Mouse (Mus musculus): ENCODE measurements at regions not wholly inside any gene's neighbourhood (a gene's known extent, or its start where the extent isn't known, plus 50 kb on each side); places are given as distances from the start of the nearest gene placed in this dataset.
"Not testable (repeated sequence)": the region's sequence is repeated elsewhere in the genome, so short reads cannot be mapped to it uniquely, and the experiment has no call there.

GRCm38 (mm10) chr7:58310096-58310495 lies 345.9 kb upstream of the Atp10a start:
- ATAC-seq (ENCODE audit: poor library complexity, severe bottlenecking), result no peak

- ATAC-seq (ENCODE audit: poor library complexity, severe bottlenecking), result no peak
Measured at GRCm38 (mm10) chr7:58322381-58322780, 333.6 kb upstream of the Atp10a start.

- ATAC-seq (ENCODE audit: poor library complexity, severe bottlenecking), result no peak
Measured at GRCm38 (mm10) chr7:58367384-58367783, 288.6 kb upstream of the Atp10a start.

- no peak for ATAC-seq (ENCODE audit: poor library complexity, severe bottlenecking)
Measured at GRCm38 (mm10) chr7:58383401-58383800, 272.6 kb upstream of the Atp10a start.

- ATAC-seq (ENCODE audit: poor library complexity, severe bottlenecking), result no peak
Measured at GRCm38 (mm10) chr7:58388326-58388725, 267.6 kb upstream of the Atp10a start.

- ATAC-seq (ENCODE audit: poor library complexity, severe bottlenecking), result no peak
Measured at GRCm38 (mm10) chr7:58392391-58393115, 263.4 kb upstream of the Atp10a start.

GRCm38 (mm10) chr7:58397992-58398391 lies 258.0 kb upstream of the Atp10a start:
- ATAC-seq (ENCODE audit: poor library complexity, severe bottlenecking), result no peak

GRCm38 (mm10) chr7:58398558-58399144 lies 257.3 kb upstream of the Atp10a start:
- peak; percentile 72 for ATAC-seq (ENCODE audit: poor library complexity, severe bottlenecking)

- peak; percentile 88 for ATAC-seq (ENCODE audit: poor library complexity, severe bottlenecking)
Measured at GRCm38 (mm10) chr7:58399145-58399604, 256.8 kb upstream of the Atp10a start.

- peak; percentile 1; the same call in 1 of the 2 replicates for ATAC-seq (ENCODE audit: poor library complexity, severe bottlenecking)
Measured at GRCm38 (mm10) chr7:58399651-58400050, 256.3 kb upstream of the Atp10a start.

GRCm38 (mm10) chr7:58400594-58400993 lies 255.4 kb upstream of the Atp10a start:
- ATAC-seq (ENCODE audit: poor library complexity, severe bottlenecking), result no peak

- no peak for ATAC-seq (ENCODE audit: poor library complexity, severe bottlenecking)
Measured at GRCm38 (mm10) chr7:58436888-58437625, 218.9 kb upstream of the Atp10a start.

- no peak for ATAC-seq (ENCODE audit: poor library complexity, severe bottlenecking)
Measured at GRCm38 (mm10) chr7:58442535-58443184, 213.3 kb upstream of the Atp10a start.

GRCm38 (mm10) chr7:58443297-58443696 lies 212.7 kb upstream of the Atp10a start:
- ATAC-seq (ENCODE audit: poor library complexity, severe bottlenecking), result no peak

GRCm38 (mm10) chr7:58445781-58446180 lies 210.2 kb upstream of the Atp10a start:
- ATAC-seq (ENCODE audit: poor library complexity, severe bottlenecking), result no peak

GRCm38 (mm10) chr7:58446261-58446660 lies 209.7 kb upstream of the Atp10a start:
- ATAC-seq (ENCODE audit: poor library complexity, severe bottlenecking), result no peak

- peak; percentile 86 for ATAC-seq (ENCODE audit: poor library complexity, severe bottlenecking)
Measured at GRCm38 (mm10) chr7:58448727-58449126, 207.2 kb upstream of the Atp10a start.

GRCm38 (mm10) chr7:58451981-58452380 lies 204.0 kb upstream of the Atp10a start:
- ATAC-seq (ENCODE audit: poor library complexity, severe bottlenecking), result peak; percentile 50

- not testable (repeated sequence) for ATAC-seq (ENCODE audit: poor library complexity, severe bottlenecking)
Measured at GRCm38 (mm10) chr7:58458146-58458545, 197.8 kb upstream of the Atp10a start.

- no peak for ATAC-seq (ENCODE audit: poor library complexity, severe bottlenecking)
Measured at GRCm38 (mm10) chr7:58460939-58461338, 195.0 kb upstream of the Atp10a start.

- no peak for ATAC-seq (ENCODE audit: poor library complexity, severe bottlenecking)
Measured at GRCm38 (mm10) chr7:58473150-58473549, 182.8 kb upstream of the Atp10a start.

Data from megakaryocyte, adult 5-6 weeks (primary cell).